Mouse (Mus musculus) bone marrow macrophage, adult 2 months (primary cell): Measurements from ENCODE around the gene Fryl.

Source experiments
- CTCF ChIP-seq: IDR thresholded peaks from 2 replicates; pipeline ENCODE4 v1.5.1; 2012; ENCODE audit warnings: low read depth, mild to moderate bottlenecking, low read length, moderate library complexity
- POLR2A ChIP-seq: IDR thresholded peaks from 2 replicates; pipeline ENCODE4 v1.6.1; 2012; ENCODE audit warnings: mild to moderate bottlenecking, low read depth, low read length, borderline replicate concordance

GRCm38 (mm10) chr5:73186912-73187311 lies 69.5 kb downstream of the Fryl start:
- TF ChIP-seq POLR2A: no peak
- no peak for TF ChIP-seq CTCF
